Mouse (Mus musculus): ENCODE data around the gene Ddx25. TPM values are rescaled to one million over a fixed set of nuclear protein-coding genes. Genes with fewer than 3 reads are reported as not detected.

Ddx25 gene
- polyA plus RNA-seq (2016; fragmentation: Nextera tagmentation; extraction: Ambion mirVana): 7.3 and 8.1 TPM in 2 replicates

DNA sequence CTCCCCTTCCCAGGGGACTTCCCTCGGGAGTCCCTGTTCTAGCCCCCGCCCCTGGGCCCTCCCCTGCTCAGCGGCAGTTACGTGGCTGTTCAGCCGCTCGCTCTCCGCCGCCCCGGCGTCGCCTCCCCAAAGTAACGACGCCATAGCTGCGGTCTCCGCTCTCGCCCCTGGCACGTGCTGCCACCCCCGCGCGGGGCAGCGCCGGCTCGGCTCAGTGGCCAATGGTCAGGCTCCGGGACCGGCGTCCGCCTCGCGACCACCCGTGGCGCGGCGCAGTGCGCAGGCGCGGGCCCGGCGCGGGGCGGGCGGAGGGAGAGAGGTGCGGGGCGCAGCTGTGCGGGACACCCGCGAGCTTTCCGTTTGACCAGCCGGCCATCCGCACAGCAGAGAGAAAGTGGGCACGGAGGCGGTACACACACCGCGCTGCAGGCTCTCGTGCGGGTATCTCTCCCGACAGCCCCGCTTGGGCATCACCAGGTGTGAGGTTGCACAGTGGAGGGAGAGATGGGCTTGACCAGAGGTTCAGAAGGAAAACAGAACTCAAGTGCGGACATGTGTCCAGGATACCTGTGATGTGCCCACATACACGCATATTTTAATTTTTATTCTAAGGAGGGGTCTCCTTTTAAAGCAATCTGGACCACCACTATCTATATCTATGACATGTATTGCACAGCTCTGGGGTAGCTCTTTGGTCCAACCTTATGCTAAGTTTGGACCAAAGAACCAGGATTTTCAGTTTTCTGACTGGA lies at the start of gene Ddx25, which contains the start of gene Pus3:
Gene Ddx25, minus strand, starts transcription at position 272 of the 752 bp plus-strand sequence.
Gene Pus3, plus strand, starts transcription at position 339 of the 752 bp plus-strand sequence.
- peak; percentile 81 for DNase-seq (ENCODE audit: low spot score)
- Histone ChIP-seq H3K9me3 (no peaks in the 10 kb centered on the region), H3K36me3 (peaks cover 27% of the 10 kb centered on the region), H3K4me3 (peak within 1 kb of the TSS; percentile 62), H3K27me3 (ENCODE audit: insufficient read depth, poor library complexity, severe bottlenecking) (peaks cover 18% of the 10 kb centered on the region), H3K4me1 (replicated peaks) (peaks cover 21% of the 10 kb centered on the region), H3K27ac (peak within 1 kb of the TSS; percentile 89)
- WGBS: 1% methylated on average over 59 of the region's 59 CpGs

DNA sequence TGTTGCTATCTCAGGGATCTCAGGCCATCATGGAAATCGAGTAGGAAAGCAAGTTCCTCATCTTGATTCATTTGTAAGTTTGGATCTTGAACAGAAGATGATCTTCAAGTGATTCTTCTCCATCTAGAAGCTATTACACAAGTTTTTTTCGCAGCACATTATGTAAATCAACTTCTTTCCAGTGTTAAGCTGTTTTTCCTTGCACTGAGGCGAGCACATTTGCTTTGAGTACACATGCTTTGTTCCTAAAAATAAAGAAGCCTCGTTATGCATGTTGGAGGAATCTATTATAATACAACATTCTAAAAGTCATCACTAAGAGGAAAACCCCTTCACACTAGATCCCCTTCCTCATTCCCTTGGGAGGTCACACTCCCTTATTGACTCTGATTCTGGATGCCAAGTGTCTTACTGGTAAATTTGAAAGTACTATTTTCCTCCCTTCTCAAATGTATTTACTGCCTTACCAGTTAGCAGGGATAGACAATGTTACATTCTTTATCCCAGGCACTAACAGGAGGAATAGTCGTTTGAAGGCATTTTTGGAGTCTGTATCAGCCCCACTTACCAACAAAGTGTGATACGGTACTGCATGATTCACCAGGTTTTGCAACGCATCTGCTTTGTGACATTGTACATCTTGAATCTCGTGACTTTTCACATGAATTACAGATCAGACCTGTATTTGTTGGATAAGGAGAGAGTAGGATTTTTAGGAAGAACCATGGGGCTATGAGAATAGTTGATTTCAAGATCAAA lies 49.5 kb upstream of the Ddx25 start:
- DNase-seq (ENCODE audit: low spot score): no peak
- H3K9me3 ChIP-seq: no peaks in the 10 kb centered on the region
- WGBS: 76% methylated on average over 8 of the region's 8 CpGs

DNA sequence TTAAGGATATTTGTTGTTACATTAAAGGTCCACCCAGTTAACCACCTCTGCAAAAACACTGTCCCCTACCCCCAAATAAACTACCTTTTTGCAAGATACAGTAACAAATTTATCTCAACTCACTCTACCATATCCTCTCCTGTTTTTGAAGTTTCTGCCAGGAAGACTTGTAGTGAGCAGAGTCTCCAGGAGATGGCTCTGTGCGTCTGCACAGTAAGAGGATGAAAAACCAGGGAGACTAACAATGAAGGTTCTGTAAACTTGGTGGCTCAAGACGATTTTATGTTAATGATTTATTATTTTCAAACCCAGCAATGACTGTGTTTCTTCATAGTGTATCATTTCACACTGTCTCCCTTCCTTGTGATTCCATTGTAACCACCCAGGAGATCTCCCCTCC lies 34.6 kb upstream of the Ddx25 start:
- H3K27ac ChIP-seq: no peak overlapping the region
- H3K9me3 ChIP-seq: no peaks in the 10 kb centered on the region
- WGBS: 24% methylated on average over 2 of the region's 2 CpGs
- H3K27me3 ChIP-seq (ENCODE audit: insufficient read depth, poor library complexity, severe bottlenecking): no peaks in the 10 kb centered on the region
- no peak overlapping the region for H3K4me3 ChIP-seq
- no peaks in the 10 kb centered on the region for H3K4me1 ChIP-seq (replicated peaks)
- H3K36me3 ChIP-seq: no peaks in the 10 kb centered on the region
- DNase-seq (ENCODE audit: low spot score): no peak

More for the DNA sequence above, 49.5 kb upstream of the Ddx25 start:
- H3K4me1 ChIP-seq (replicated peaks): no peaks in the 10 kb centered on the region
- no peak overlapping the region for H3K27ac ChIP-seq
- no peaks in the 10 kb centered on the region for H3K36me3 ChIP-seq
- no peaks in the 10 kb centered on the region for H3K27me3 ChIP-seq (ENCODE audit: insufficient read depth, poor library complexity, severe bottlenecking)
- no peak overlapping the region for H3K4me3 ChIP-seq

DNA sequence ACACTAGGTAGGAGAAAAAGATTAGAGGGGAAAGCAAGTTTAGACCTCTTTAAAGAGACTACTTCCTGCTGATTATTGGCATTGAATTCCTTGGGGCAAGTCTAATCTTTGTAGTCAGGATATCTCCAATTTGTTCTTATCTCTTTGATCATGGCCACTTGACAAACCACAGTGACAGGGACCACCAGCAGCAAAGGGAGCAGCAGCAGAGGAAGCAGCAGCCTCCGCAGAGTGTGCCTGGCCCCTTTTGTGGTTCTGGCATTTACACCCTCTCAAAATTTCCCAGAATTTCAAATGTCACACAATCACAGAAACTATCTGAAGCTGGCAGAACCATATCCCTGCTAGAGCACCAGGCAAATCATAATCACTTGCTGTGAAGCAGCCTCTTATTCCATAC lies 29.3 kb upstream of the Ddx25 start:
- H3K9me3 ChIP-seq: no peaks in the 10 kb centered on the region
- H3K36me3 ChIP-seq: no peaks in the 10 kb centered on the region
- no peaks in the 10 kb centered on the region for H3K4me1 ChIP-seq (replicated peaks)
- DNase-seq (ENCODE audit: low spot score): no peak
- no peak overlapping the region for H3K27ac ChIP-seq
- no peaks in the 10 kb centered on the region for H3K27me3 ChIP-seq (ENCODE audit: insufficient read depth, poor library complexity, severe bottlenecking)
- 67% methylated on average over 1 of the region's 1 CpGs for WGBS
- no peak overlapping the region for H3K4me3 ChIP-seq

DNA sequence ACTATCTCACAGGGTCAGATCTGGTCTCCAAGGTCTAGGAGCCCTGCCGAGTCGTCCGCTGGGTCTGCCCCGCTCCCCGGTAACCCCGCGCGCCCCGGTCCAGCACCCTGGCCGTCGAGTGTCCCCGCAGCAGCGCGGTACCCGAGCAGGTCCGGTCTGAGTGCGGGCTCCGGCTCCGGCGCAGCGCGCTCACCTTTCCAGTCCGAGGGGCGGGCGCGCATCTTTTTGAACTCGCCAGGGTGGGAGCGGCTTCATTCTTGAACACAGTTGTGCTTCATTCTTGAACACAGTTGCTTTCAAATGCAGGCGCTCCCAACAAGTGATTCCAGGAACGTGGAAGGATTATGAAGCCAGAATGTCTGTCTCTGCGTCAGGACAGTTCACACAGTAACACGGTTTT lies 16.1 kb upstream of the Ddx25 start:
- H3K4me3 ChIP-seq: peak overlapping the region; percentile 48
- H3K36me3 ChIP-seq: no peaks in the 10 kb centered on the region
- peak; percentile 22 for DNase-seq (ENCODE audit: low spot score)
- H3K27ac ChIP-seq: no peak overlapping the region
- H3K9me3 ChIP-seq: peaks cover 5% of the 10 kb centered on the region; the same call in 1 of the 2 replicates
- H3K4me1 ChIP-seq (replicated peaks): peaks cover 14% of the 10 kb centered on the region
- 5% methylated on average over 32 of the region's 32 CpGs for WGBS
- peaks cover 35% of the 10 kb centered on the region for H3K27me3 ChIP-seq (ENCODE audit: insufficient read depth, poor library complexity, severe bottlenecking)

DNA sequence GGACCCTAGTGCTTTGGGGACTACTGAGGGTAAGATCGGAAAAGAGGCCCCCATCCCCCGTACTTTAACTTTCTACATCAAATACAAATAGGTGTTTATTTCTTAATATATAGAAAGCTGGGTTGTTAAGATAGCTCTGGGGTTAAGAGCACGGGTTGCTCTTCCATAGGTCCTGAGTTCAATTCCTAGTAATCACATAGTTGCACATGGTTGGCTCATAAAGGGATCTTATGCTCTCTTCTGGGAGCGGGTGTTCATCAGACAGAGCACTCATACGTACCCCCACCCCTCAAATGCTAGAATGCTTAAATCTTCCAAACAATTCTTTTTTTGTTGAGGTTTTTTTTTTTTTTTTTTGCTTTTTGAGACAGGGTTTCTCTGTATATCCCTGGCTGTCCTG lies 12.3 kb upstream of the Ddx25 start:
- H3K27me3 ChIP-seq (ENCODE audit: insufficient read depth, poor library complexity, severe bottlenecking): peaks cover 26% of the 10 kb centered on the region
- peak overlapping the region; percentile 81 for H3K4me3 ChIP-seq
- DNase-seq (ENCODE audit: low spot score): no peak
- peaks cover 29% of the 10 kb centered on the region for H3K4me1 ChIP-seq (replicated peaks)
- peaks cover 28% of the 10 kb centered on the region for H3K36me3 ChIP-seq
- peak overlapping the region; percentile 96 for H3K27ac ChIP-seq
- H3K9me3 ChIP-seq: no peaks in the 10 kb centered on the region
- WGBS: 13% methylated on average over 5 of the region's 5 CpGs

DNA sequence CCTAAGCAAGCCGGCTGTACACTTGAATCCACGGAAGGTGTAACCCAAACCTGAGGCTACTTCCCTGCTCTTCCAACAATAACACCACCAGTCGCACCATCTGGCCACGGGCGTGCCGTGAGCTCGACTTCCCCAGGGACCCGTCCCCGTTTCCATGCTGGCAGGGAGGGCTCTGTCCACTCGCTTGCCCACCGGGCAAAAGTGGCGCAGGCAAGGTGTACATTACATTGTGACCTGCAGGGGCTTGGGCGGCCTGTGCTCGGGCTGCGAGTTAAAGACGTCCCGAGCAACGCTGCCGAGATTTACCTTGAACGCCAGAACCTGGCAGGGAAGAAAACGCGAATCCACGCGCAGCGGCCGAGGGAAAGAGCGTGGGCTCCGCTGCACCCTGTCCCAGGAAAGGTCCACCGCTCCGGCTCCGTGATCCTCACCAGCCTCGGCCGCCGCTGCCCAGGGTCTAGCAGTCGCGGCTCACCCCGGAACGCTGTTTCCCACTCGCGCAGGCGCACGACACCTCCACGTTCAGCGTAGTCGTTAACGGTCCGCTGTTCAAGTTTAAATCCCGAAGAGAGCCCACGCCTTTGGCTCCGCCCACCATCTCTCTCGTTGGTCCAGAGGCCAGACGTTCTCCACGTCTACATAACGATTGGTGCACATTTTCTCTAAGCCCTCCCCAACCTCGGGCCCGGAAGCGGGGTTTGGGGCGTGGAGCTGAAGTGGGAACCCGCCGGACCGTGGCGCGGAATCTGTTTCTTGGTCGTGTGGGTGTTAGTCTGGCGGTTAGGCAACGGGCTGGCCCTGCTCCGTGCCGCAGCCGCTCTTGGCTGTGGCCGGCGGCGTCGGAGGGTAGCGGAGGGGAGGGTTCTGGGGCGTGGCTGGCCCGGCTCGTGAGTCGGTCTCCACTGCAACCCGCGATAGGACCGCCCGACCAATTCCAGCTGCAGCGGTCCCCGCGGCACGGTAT lies 11.5 kb upstream of the Ddx25 start, which contains the start of the genes Pate2 and Hyls1:
Gene Pate2, plus strand, starts transcription at position 714 of the 964 bp plus-strand sequence.
Gene Hyls1, minus strand, starts transcription at position 828 of the 964 bp plus-strand sequence.
- peak within 1 kb of the TSS; percentile 81 for H3K4me3 ChIP-seq
- under 1% methylated on average over 86 of the region's 86 CpGs for WGBS
- H3K9me3 ChIP-seq: no peaks in the 10 kb centered on the region
- peak; percentile 93 for DNase-seq (ENCODE audit: low spot score)
- H3K27ac ChIP-seq: peak within 1 kb of the TSS; percentile 96
- peaks cover 36% of the 10 kb centered on the region for H3K36me3 ChIP-seq
- H3K4me1 ChIP-seq (replicated peaks): peaks cover 29% of the 10 kb centered on the region
- peaks cover 19% of the 10 kb centered on the region for H3K27me3 ChIP-seq (ENCODE audit: insufficient read depth, poor library complexity, severe bottlenecking)

DNA sequence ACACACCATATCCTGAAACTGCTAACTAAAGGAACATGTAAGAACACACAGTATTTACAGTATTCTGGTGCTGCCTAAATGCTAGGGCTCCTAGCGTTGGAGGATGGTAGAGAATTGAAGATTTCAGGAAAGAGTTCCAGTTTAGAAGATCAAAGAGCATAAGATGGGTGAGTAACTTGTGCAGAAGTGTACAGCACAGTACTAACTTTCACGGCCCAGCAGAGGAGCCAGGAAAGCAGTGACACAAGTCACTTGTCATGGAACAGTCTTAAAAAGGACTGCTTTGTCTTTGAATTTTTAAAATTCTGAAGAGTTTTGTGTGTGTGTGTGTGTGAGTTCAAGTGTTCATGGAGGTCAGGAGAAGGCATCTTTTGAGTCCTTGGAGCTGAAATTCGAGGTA lies 9.7 kb upstream of the Ddx25 start:
- H3K4me3 ChIP-seq: no peak overlapping the region
- no peak overlapping the region for H3K27ac ChIP-seq
- 87% methylated on average over 3 of the region's 3 CpGs for WGBS
- DNase-seq (ENCODE audit: low spot score): no peak
- H3K4me1 ChIP-seq (replicated peaks): peaks cover 22% of the 10 kb centered on the region
- H3K27me3 ChIP-seq (ENCODE audit: insufficient read depth, poor library complexity, severe bottlenecking): peaks cover 2% of the 10 kb centered on the region; the same call in 1 of the 2 replicates
- no peaks in the 10 kb centered on the region for H3K9me3 ChIP-seq
- peaks cover 54% of the 10 kb centered on the region for H3K36me3 ChIP-seq

DNA sequence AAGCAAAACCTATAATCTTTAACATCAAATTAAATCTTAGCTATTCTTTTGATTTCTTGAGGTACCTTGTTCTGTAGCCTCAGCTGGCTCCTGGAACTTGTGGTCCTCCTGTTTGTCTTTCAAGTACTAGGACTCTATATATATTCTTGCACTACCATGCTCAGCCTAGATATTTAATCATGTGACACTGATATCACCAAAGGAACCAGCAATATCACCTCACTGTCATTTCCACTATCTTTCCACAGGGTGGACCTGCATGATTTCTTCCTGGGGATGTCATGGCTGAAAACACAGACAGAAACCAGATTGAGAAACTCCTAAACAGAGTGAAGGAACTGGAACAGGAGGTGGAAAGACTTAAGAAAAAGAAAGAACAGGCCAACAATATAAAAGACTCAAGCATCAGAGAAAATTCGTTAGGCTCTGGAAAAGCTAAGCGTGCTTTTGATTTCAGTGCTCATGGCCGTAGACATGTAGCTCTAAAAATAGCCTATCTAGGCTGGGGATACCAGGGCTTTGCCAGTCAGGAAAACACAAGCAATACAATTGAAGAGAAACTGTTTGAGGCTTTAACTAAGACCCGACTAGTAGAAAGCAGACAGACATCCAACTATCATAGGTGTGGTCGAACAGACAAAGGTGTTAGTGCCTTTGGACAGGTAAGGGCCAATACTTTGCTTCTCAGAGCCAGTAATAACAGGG lies 6.4 kb upstream of the Ddx25 start:
- Histone ChIP-seq H3K4me3 (no peak overlapping the region), H3K9me3 (no peaks in the 10 kb centered on the region), H3K27me3 (ENCODE audit: insufficient read depth, poor library complexity, severe bottlenecking) (no peaks in the 10 kb centered on the region), H3K4me1 (replicated peaks) (peaks cover 21% of the 10 kb centered on the region), H3K27ac (no peak overlapping the region), H3K36me3 (peaks cover 77% of the 10 kb centered on the region)
- no peak for DNase-seq (ENCODE audit: low spot score)
- WGBS: 95% methylated on average over 5 of the region's 5 CpGs

DNA sequence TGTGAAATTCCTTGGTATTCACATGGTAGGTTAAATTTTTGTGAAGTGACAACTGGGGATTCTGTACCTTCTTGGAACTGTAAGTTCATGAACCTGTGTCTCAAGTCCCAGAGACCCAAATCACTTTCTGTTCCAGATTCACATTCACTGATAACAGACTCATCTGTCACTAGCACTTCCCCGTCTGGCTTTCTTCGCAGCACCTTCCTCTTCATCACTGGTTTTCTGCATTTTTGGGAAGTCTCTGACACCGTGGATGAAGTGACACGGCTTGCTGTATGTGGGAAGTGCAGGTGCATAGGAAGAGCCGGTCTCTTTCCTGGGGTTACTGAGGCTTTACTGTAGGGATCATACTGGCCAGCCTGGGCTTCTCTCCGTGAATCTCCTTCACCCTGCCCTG lies 3.3 kb upstream of the Ddx25 start:
- Histone ChIP-seq H3K27me3 (ENCODE audit: insufficient read depth, poor library complexity, severe bottlenecking) (peaks cover 14% of the 10 kb centered on the region), H3K4me1 (replicated peaks) (peaks cover 21% of the 10 kb centered on the region), H3K4me3 (no peak overlapping the region), H3K27ac (no peak overlapping the region), H3K9me3 (no peaks in the 10 kb centered on the region), H3K36me3 (peaks cover 59% of the 10 kb centered on the region)
- no peak for DNase-seq (ENCODE audit: low spot score)
- WGBS: 90% methylated on average over 6 of the region's 6 CpGs

DNA sequence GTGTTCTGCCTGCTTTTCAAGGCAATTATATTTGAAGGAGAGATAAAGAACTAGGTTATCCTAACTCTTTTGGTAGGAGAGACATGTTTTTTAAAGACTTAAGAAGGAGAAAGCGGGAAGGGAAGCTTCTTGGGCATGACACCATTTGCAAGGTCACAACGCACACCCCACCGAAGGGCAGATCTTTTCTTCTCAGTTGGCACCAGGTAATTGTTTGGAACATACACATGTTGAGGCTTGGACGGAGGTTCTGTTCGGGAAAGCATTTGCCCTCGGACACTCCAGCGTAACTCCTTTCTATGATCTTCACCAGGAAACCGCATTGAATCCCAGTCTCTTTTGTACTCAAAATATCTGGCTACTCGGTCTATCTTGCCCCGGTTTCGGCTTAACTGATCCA lies 2.7 kb upstream of the Ddx25 start:
- peaks cover 18% of the 10 kb centered on the region for H3K27me3 ChIP-seq (ENCODE audit: insufficient read depth, poor library complexity, severe bottlenecking)
- no peak overlapping the region for H3K4me3 ChIP-seq
- H3K4me1 ChIP-seq (replicated peaks): peaks cover 21% of the 10 kb centered on the region
- 94% methylated on average over 11 of the region's 11 CpGs for WGBS
- H3K9me3 ChIP-seq: no peaks in the 10 kb centered on the region
- DNase-seq (ENCODE audit: low spot score): no peak
- H3K36me3 ChIP-seq: peaks cover 54% of the 10 kb centered on the region
- no peak overlapping the region for H3K27ac ChIP-seq
